Mouse (Mus musculus): ENCODE measurements around the gene Cdc42bpa. TPM values are rescaled to one million over a fixed set of nuclear protein-coding genes. Genes with fewer than 3 reads are reported as not detected.

Cdc42bpa gene
- polyA plus RNA-seq (2012; rRNA removed) (7.5 and 9.1 TPM in 2 replicates), polyA plus RNA-seq (2014; fragmentation: Nextera tagmentation; extraction: Ambion mirVana) (8.1 and 8.2 TPM in 2 replicates)

DNA sequence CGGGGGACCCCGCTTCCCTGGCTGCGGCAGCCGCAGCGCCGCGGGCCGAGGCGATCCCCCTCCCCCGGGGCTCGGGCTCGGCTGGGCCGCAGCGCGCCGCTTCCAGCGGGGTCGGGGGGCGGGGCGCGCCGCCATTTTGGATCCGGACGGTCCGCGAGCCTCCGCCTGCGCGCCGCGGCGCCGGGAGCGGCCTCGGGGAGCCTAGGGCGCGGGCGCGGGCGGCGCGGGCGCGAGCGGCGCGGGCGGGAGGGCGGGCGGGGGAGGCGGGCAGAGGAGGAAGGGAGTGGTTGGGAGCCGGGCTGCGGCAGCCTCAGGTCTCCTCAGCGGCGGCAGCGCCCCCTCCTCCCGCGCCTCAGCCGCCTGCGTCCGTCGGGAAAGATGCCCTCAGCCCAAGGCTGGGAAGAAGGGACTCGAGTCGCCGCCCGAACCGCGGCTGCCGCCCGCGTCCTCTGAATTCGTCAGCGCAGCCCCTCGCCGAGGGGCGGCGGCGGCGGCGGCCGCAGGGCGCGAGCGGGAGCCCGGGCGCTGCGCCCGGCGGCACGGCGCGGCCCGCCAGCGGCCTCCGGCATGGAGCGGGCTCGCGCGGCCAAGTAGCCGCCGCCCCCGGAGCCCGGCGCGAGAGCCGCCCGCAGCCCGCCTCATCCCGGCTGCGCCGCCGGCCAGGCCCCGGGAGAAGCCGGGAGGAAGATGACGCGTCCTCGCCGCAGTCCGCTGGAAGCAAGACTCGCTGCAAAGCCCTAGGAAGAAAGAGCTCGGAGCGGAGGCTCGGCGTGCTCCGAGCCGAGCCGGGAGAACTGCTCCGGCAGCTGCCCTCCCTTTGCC lies at the start of gene Cdc42bpa:
Cdc42bpa (plus strand) TSS at position 752 of the 822 bp plus-strand sequence.
- under 1% methylated on average over 99 of the region's 128 CpGs for WGBS (ENCODE audit: insufficient replicate concordance)
- Histone ChIP-seq H3K27me3 (ENCODE audit: control insufficient read depth, insufficient read depth, low read length) (no peaks in the 10 kb centered on the region), H3K4me3 (ENCODE audit: insufficient read depth in 1 of 2, low read depth in 2 of 2, low read length in 2 of 2) (peak within 1 kb of the TSS; percentile 91 to 99), H3K27ac (peak within 1 kb of the TSS; percentile 81), H3K36me3 (replicated peaks; ENCODE audit: control insufficient read depth, insufficient read depth, low read depth) (no peaks in the 10 kb centered on the region), H3K4me1 (replicated peaks; ENCODE audit: control insufficient read depth in 2 of 2, insufficient read depth in 2 of 2, low read length in 1 of 2) (peaks cover 13 to 20% of the 10 kb centered on the region in 2 experiments), H3K9ac (replicated peaks) (peak within 1 kb of the TSS; percentile 92), H3K4me2 (ENCODE audit: low read depth) (peak within 1 kb of the TSS; percentile 78), H3K9me3 (ENCODE audit: control insufficient read depth, low read length) (no peaks in the 10 kb centered on the region)
- ATAC-seq (ENCODE audit: insufficient read depth) (peak; percentile 95), DNase-seq (ENCODE audit: low read depth in 3 of 3, low spot score in 3 of 3) (peak; percentile 57 to 63 (median 61))
- TF ChIP-seq CTCF (IDR thresholded peaks at IDR 0.05; ENCODE audit: low read depth) (no peak), EP300 (IDR thresholded peaks at IDR 0.05; ENCODE audit: low read depth) (no peak)

GRCm38 (mm10) chr1:179913471-179913870 lies 46.8 kb upstream of the Cdc42bpa start:
- H3K27ac ChIP-seq: no peak overlapping the region
- H3K4me2 ChIP-seq (ENCODE audit: low read depth): no peak overlapping the region
- WGBS (ENCODE audit: insufficient replicate concordance): 59% methylated on average over 4 of the region's 4 CpGs
- H3K9ac ChIP-seq (replicated peaks): no peak overlapping the region
- no peaks in the 10 kb centered on the region for H3K36me3 ChIP-seq (replicated peaks; ENCODE audit: control insufficient read depth, insufficient read depth, low read depth)
- ATAC-seq (ENCODE audit: insufficient read depth) (no peak), DNase-seq (ENCODE audit: low read depth in 3 of 3, low spot score in 3 of 3) (no peak)
- no peak for TF ChIP-seq EP300 (IDR thresholded peaks at IDR 0.05; ENCODE audit: low read depth)
- no peak for TF ChIP-seq CTCF (IDR thresholded peaks at IDR 0.05; ENCODE audit: low read depth)
- H3K4me1 ChIP-seq (replicated peaks; ENCODE audit: control insufficient read depth in 2 of 2, insufficient read depth in 2 of 2, low read length in 1 of 2): no peaks in the 10 kb centered on the region; a peak in 1 of 4 replicates
- no peaks in the 10 kb centered on the region for H3K27me3 ChIP-seq (ENCODE audit: control insufficient read depth, insufficient read depth, low read length)
- no peaks in the 10 kb centered on the region for H3K9me3 ChIP-seq (ENCODE audit: control insufficient read depth, low read length)
- no peak overlapping the region for H3K4me3 ChIP-seq (ENCODE audit: insufficient read depth in 1 of 2, low read depth in 2 of 2, low read length in 2 of 2)

DNA sequence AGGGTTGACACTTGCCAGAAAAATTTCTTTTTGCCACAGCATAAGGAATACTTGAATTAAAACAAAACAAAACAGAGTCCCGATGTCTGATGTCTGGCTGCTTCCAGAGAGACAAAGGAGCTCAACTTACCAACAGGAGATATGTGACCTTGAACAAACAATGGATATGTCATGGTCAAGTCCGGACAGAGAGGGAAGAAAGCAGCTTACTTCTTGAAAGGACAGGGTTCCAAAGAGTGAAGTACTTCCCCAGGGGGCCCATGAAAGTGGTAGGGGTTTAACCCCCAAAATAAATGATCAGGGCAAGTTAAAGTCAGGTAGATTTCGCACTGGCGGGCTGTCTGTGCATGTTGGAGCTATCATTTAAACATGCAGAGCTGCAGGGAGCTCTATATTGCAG lies 43.2 kb upstream of the Cdc42bpa start:
- DNase-seq (ENCODE audit: low read depth in 3 of 3, low spot score in 3 of 3) (no peak), ATAC-seq (ENCODE audit: insufficient read depth) (no peak)
- Histone ChIP-seq H3K36me3 (replicated peaks; ENCODE audit: control insufficient read depth, insufficient read depth, low read depth) (no peaks in the 10 kb centered on the region), H3K4me1 (replicated peaks; ENCODE audit: control insufficient read depth in 2 of 2, insufficient read depth in 2 of 2, low read length in 1 of 2) (no peaks in the 10 kb centered on the region; a peak in 1 of 4 replicates), H3K9ac (replicated peaks) (no peak overlapping the region), H3K4me3 (ENCODE audit: insufficient read depth in 1 of 2, low read depth in 2 of 2, low read length in 2 of 2) (no peak overlapping the region), H3K4me2 (ENCODE audit: low read depth) (no peak overlapping the region), H3K27me3 (ENCODE audit: control insufficient read depth, insufficient read depth, low read length) (no peaks in the 10 kb centered on the region), H3K9me3 (ENCODE audit: control insufficient read depth, low read length) (no peaks in the 10 kb centered on the region), H3K27ac (no peak overlapping the region)
- 60% methylated on average over 4 of the region's 4 CpGs for whole genome bisulfite sequencing (ENCODE audit: insufficient replicate concordance)
- TF ChIP-seq CTCF (IDR thresholded peaks at IDR 0.05; ENCODE audit: low read depth) (no peak), EP300 (IDR thresholded peaks at IDR 0.05; ENCODE audit: low read depth) (no peak)

DNA sequence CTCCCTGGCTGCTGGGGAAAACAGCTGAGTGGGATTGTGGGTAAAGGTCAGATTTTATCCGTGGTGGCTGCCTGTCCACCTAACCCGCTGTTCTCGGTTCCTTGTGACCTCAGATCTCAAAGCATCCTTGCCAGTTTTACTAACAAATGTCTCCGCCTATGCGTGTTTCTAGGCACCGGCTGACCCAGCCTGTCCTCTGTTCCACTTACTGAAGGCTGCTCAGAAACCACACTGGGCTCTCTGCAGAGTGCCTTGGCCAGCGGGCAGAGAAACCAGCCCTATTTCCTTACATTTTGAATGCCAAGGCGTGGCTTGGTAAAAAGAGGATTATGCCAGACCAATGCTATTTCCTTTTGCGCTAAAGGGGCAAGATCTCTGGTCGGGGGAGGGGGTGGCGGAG lies 42.8 kb upstream of the Cdc42bpa start:
- Histone ChIP-seq H3K4me1 (replicated peaks; ENCODE audit: control insufficient read depth in 2 of 2, insufficient read depth in 2 of 2, low read length in 1 of 2) (no peaks in the 10 kb centered on the region; a peak in 1 of 4 replicates), H3K4me2 (ENCODE audit: low read depth) (no peak overlapping the region), H3K4me3 (ENCODE audit: insufficient read depth in 1 of 2, low read depth in 2 of 2, low read length in 2 of 2) (no peak overlapping the region), H3K27me3 (ENCODE audit: control insufficient read depth, insufficient read depth, low read length) (no peaks in the 10 kb centered on the region), H3K9ac (replicated peaks) (no peak overlapping the region), H3K9me3 (ENCODE audit: control insufficient read depth, low read length) (no peaks in the 10 kb centered on the region), H3K36me3 (replicated peaks; ENCODE audit: control insufficient read depth, insufficient read depth, low read depth) (no peaks in the 10 kb centered on the region), H3K27ac (no peak overlapping the region)
- ATAC-seq (ENCODE audit: insufficient read depth) (no peak), DNase-seq (ENCODE audit: low read depth in 3 of 3, low spot score in 3 of 3) (no peak)
- WGBS (ENCODE audit: insufficient replicate concordance): 64% methylated on average over 11 of the region's 11 CpGs
- TF ChIP-seq EP300 (IDR thresholded peaks at IDR 0.05; ENCODE audit: low read depth) (no peak), CTCF (IDR thresholded peaks at IDR 0.05; ENCODE audit: low read depth) (no peak)

- WGBS (ENCODE audit: insufficient replicate concordance): 76% methylated on average over 8 of the region's 8 CpGs
- no peak overlapping the region for H3K9ac ChIP-seq (replicated peaks)
- no peak for ATAC-seq (ENCODE audit: insufficient read depth)
- H3K4me3 ChIP-seq (ENCODE audit: insufficient read depth in 1 of 2, low read depth in 2 of 2, low read length in 2 of 2): no peak overlapping the region
- no peaks in the 10 kb centered on the region for H3K27me3 ChIP-seq (ENCODE audit: control insufficient read depth, insufficient read depth, low read length)
- no peak overlapping the region for H3K27ac ChIP-seq
- no peaks in the 10 kb centered on the region for H3K36me3 ChIP-seq (replicated peaks; ENCODE audit: control insufficient read depth, insufficient read depth, low read depth)
- H3K4me1 ChIP-seq (replicated peaks; ENCODE audit: control insufficient read depth in 2 of 2, insufficient read depth in 2 of 2, low read length in 1 of 2): no peaks in the 10 kb centered on the region; a peak in 1 of 4 replicates
- no peak overlapping the region for H3K4me2 ChIP-seq (ENCODE audit: low read depth)
- DNase-seq (ENCODE audit: low read depth in 3 of 3, low spot score in 3 of 3): no peak
- TF ChIP-seq EP300 (IDR thresholded peaks at IDR 0.05; ENCODE audit: low read depth): no peak
- TF ChIP-seq CTCF (IDR thresholded peaks at IDR 0.05; ENCODE audit: low read depth): no peak
- H3K9me3 ChIP-seq (ENCODE audit: control insufficient read depth, low read length): no peaks in the 10 kb centered on the region
Measured at GRCm38 (mm10) chr1:179919656-179920436, 40.4 kb upstream of the Cdc42bpa start.
